Mouse (Mus musculus) hindbrain, postnatal 0 days (tissue): Measurements from ENCODE around the gene Rgsl1. TPM values are rescaled to one million over a fixed set of nuclear protein-coding genes. Genes with fewer than 3 reads are reported as not detected.

ENCODE experiments used
- ATAC-seq: fragments of 200-750 bp; cut with Nextera tagmentation; 2 replicates; pipeline ENCODE4 v1.8.0; 2017; ENCODE audit warnings: mild to moderate bottlenecking, moderate TSS enrichment, moderate library complexity
- DNase-seq: peaks from one replicate; pipeline ENCODE4 v3.0.0-alpha.2; 2015; ENCODE audit warnings: low spot score
- H3K27ac ChIP-seq: fragments of 300-500 bp; sonication (generic); 2 replicates; pipeline ENCODE4 v1.5.1; 2014; ENCODE audit warnings: mild to moderate bottlenecking
- H3K27me3 ChIP-seq: fragments of 300-500 bp; sonication (generic); 2 replicates; pipeline ENCODE4 v1.6.1; 2014; ENCODE audit warnings: low read length, mixed read lengths; ENCODE audit not compliant: insufficient read depth
- H3K36me3 ChIP-seq: fragments of 300-500 bp; sonication (generic); 2 replicates; pipeline ENCODE4 v1.6.1; 2014; ENCODE audit warnings: low read length, mixed read lengths; ENCODE audit not compliant: insufficient read depth
- H3K4me1 ChIP-seq: fragments of 300-500 bp; sonication (generic); 2 replicates; pipeline ENCODE4 v1.6.1; 2014; ENCODE audit warnings: antibody characterized with exemption, low read length, mixed read lengths; ENCODE audit not compliant: insufficient read depth
- H3K4me2 ChIP-seq: fragments of 300-500 bp; sonication (generic); 2 replicates; pipeline ENCODE4 v1.6.1; 2014; ENCODE audit warnings: low read depth, mild to moderate bottlenecking, low read length, moderate library complexity, mixed read lengths
- H3K4me3 ChIP-seq: fragments of 300-500 bp; sonication (generic); 2 replicates; pipeline ENCODE4 v1.5.1; 2014; ENCODE audit warnings: low read length
- H3K9ac ChIP-seq: fragments of 300-500 bp; sonication (generic); replicated peaks from 2 replicates; pipeline ENCODE4 v1.6.1; 2014; ENCODE audit warnings: mild to moderate bottlenecking, low read length, moderate library complexity, mixed read lengths
- H3K9me3 ChIP-seq: fragments of 300-500 bp; sonication (generic); 2 replicates; pipeline ENCODE4 v1.6.1; 2016; ENCODE audit warnings: low read length, mixed read lengths
- CTCF ChIP-seq: IDR thresholded peaks from 2 replicates; pipeline ENCODE4 v1.5.1; 2016; ENCODE audit warnings: antibody characterized with exemption, control low read depth, low read depth
- WGBS: fragments of 180-500 bp; shearing (Covaris S2); extraction: QIAGEN DNeasy Blood & Tissue Kit; methylation state at CpG from one replicate; pipeline ENCODE4 v1.1.7; 2014; 5-methylcytosine and 5-hydroxymethylcytosine counted together
- polyA plus RNA-seq: library from polyadenylated mRNA; unstranded; fragments of >200 nt; fragmentation: Nextera tagmentation; extraction: Ambion mirVana; gene quantifications from 2 replicates; pipeline ENCODE4 v1.2.1, GENCODE M21; 2015
- total RNA-seq: library from RNA; depleted of rRNA; stranded (reverse); fragments of >200 nt; gene quantifications from 2 replicates; pipeline ENCODE4 v1.2.3, GENCODE M21; 2014

The Rgsl1 gene
- total and polyA plus RNA-seq, 2 experiments from 2014 or later: 0.31 to 0.37 TPM

GRCm38 (mm10) chr1:153807390-153807993 is 36.5 kb downstream of the Rgsl1 start:
- H3K9ac ChIP-seq: no peak overlapping the region
- DNase-seq (peak; percentile 78), ATAC-seq (no peak)
- no peak overlapping the region for H3K4me2 ChIP-seq
- peak; percentile 75 for TF ChIP-seq CTCF
- H3K36me3 ChIP-seq: no peaks in the 10 kb centered on the region
- no peaks in the 10 kb centered on the region for H3K9me3 ChIP-seq
- 56% methylated on average over 13 of the region's 13 CpGs for WGBS
- no peaks in the 10 kb centered on the region for H3K27me3 ChIP-seq
- no peak overlapping the region for H3K4me3 ChIP-seq
- H3K27ac ChIP-seq: no peak overlapping the region
- no peaks in the 10 kb centered on the region for H3K4me1 ChIP-seq

GRCm38 (mm10) chr1:153803530-153803929 is 40.4 kb downstream of the Rgsl1 start:
- H3K4me3 ChIP-seq: no peak overlapping the region
- H3K4me2 ChIP-seq: no peak overlapping the region
- no peak overlapping the region for H3K9ac ChIP-seq
- H3K27me3 ChIP-seq: no peaks in the 10 kb centered on the region
- WGBS: 78% methylated on average over 8 of the region's 8 CpGs
- TF ChIP-seq CTCF: no peak
- no peaks in the 10 kb centered on the region for H3K36me3 ChIP-seq
- no peak overlapping the region for H3K27ac ChIP-seq
- no peaks in the 10 kb centered on the region for H3K4me1 ChIP-seq
- no peaks in the 10 kb centered on the region for H3K9me3 ChIP-seq
- ATAC-seq: no peak
- no peak for DNase-seq

- Histone ChIP-seq H3K4me3 (no peak overlapping the region), H3K4me2 (no peak overlapping the region), H3K27ac (no peak overlapping the region), H3K9me3 (no peaks in the 10 kb centered on the region), H3K27me3 (no peaks in the 10 kb centered on the region), H3K9ac (no peak overlapping the region), H3K4me1 (no peaks in the 10 kb centered on the region), H3K36me3 (no peaks in the 10 kb centered on the region)
- TF ChIP-seq CTCF: no peak
- DNase-seq (no peak), ATAC-seq (no peak)
- 86% methylated on average over 7 of the region's 7 CpGs for WGBS
Observed at GRCm38 (mm10) chr1:153802691-153803090, 41.3 kb downstream of the Rgsl1 start.

GRCm38 (mm10) chr1:153794241-153794640 is 49.7 kb downstream of the Rgsl1 start:
- no peaks in the 10 kb centered on the region for H3K4me1 ChIP-seq

GRCm38 (mm10) chr1:153790708-153791107 is 53.2 kb downstream of the Rgsl1 start:
- 56% methylated on average over 2 of the region's 2 CpGs for WGBS
- Histone ChIP-seq H3K9ac (no peak overlapping the region), H3K4me1 (no peaks in the 10 kb centered on the region), H3K27me3 (no peaks in the 10 kb centered on the region), H3K9me3 (no peaks in the 10 kb centered on the region), H3K36me3 (no peaks in the 10 kb centered on the region), H3K27ac (no peak overlapping the region), H3K4me2 (no peak overlapping the region), H3K4me3 (no peak overlapping the region)
- no peak for TF ChIP-seq CTCF
- ATAC-seq: no peak
- no peak for DNase-seq

More at GRCm38 (mm10) chr1:153794241-153794640, 49.7 kb downstream of the Rgsl1 start:
- DNase-seq: no peak
- no peaks in the 10 kb centered on the region for H3K36me3 ChIP-seq
- H3K27ac ChIP-seq: no peak overlapping the region
- ATAC-seq: no peak
- H3K4me3 ChIP-seq: no peak overlapping the region
- H3K27me3 ChIP-seq: no peaks in the 10 kb centered on the region
- H3K4me2 ChIP-seq: no peak overlapping the region
- no peak overlapping the region for H3K9ac ChIP-seq
- 92% methylated on average over 3 of the region's 3 CpGs for WGBS
- TF ChIP-seq CTCF: no peak
- H3K9me3 ChIP-seq: no peaks in the 10 kb centered on the region

- DNase-seq (no peak), ATAC-seq (no peak)
- no peaks in the 10 kb centered on the region for H3K36me3 ChIP-seq
- no peaks in the 10 kb centered on the region for H3K27me3 ChIP-seq
- no peak overlapping the region for H3K4me2 ChIP-seq
- no peak for TF ChIP-seq CTCF
- 66% methylated on average over 4 of the region's 4 CpGs for WGBS
- no peaks in the 10 kb centered on the region for H3K4me1 ChIP-seq
- H3K27ac ChIP-seq: no peak overlapping the region
- H3K4me3 ChIP-seq: no peak overlapping the region
- no peak overlapping the region for H3K9ac ChIP-seq
- no peaks in the 10 kb centered on the region for H3K9me3 ChIP-seq
Observed at GRCm38 (mm10) chr1:153785608-153786007, 58.3 kb downstream of the Rgsl1 start.

DNA sequence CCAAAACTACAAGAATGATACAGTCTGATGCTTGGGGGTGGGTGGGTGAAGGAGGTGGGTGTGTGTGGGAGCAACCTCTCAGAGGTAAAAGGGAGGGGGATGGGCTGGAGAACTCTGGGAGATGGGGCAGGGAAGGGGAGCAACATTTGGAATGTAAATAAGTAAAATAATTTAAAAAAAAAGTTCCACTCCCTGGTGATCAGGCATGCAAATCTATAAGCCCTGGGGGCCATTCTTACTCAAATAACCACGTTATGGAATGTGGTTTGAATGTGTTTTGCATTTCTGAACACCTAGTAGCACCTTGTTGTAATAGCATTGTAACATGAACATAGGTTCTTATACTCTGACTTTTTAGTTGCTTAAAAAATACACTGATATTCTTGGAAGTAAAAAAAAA is 60.6 kb downstream of the Rgsl1 start:
- H3K36me3 ChIP-seq: no peaks in the 10 kb centered on the region
- 36% methylated on average over 1 of the region's 1 CpGs for WGBS
- TF ChIP-seq CTCF: no peak
- H3K27me3 ChIP-seq: no peaks in the 10 kb centered on the region
- no peak overlapping the region for H3K9ac ChIP-seq
- no peak for ATAC-seq
- no peak overlapping the region for H3K4me3 ChIP-seq
- no peak for DNase-seq
- H3K4me1 ChIP-seq: no peaks in the 10 kb centered on the region
- no peaks in the 10 kb centered on the region for H3K9me3 ChIP-seq
- H3K27ac ChIP-seq: no peak overlapping the region
- H3K4me2 ChIP-seq: no peak overlapping the region
